Mouse (Mus musculus): ENCODE data around the gene 4930426L09Rik. TPM values are rescaled to one million over a fixed set of nuclear protein-coding genes. Genes with fewer than 3 reads are reported as not detected.

Gene 4930426L09Rik
- polyA plus RNA-seq, 1 experiment from 2014 or later, result 0.55 TPM

Other genes with a start within 250 kb of the 4930426L09Rik start
- gene Pip4k2a, start 217 bp upstream of the 4930426L09Rik start, polyA plus RNA-seq (2016; fragmentation: Nextera tagmentation; extraction: Ambion mirVana), result 7.7 and 9.0 TPM in 2 replicates
- 0.73 and 1.9 TPM in 2 replicates for gene Armc3, start 201.0 kb downstream of the 4930426L09Rik start, polyA plus RNA-seq (2016; fragmentation: Nextera tagmentation; extraction: Ambion mirVana)

All from hindbrain, embryonic 10.5 days (tissue).